In the genomic region with DNA sequence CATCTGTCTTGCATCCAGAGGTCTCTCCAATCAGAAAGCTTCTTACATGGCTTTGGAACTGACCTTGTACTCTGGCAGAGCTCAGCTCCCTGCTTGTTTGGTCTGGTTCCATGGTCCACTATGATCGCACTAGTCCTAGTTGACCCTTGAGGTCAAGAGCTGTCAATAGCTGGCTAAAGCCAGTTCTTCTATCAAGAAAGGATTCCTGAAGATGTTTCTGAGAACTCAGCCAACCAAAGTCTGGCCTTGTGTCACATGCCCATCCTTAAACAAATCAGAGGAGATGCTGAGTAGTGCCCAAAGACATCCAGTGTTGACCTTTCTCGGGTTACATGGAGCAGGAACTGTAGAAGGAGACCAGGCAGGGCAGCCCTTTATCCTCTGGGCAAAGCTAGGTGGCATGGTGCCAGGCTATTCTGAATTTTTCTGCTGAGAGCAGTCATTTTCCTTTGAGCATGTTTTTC, we compare ENCODE assay signal across 9 mouse cellular contexts.
A peak's percentile ranks its signal among the peaks of the same experiment; 100 is the strongest.
DNase-seq lines count a peak whose midpoint lies in the region; ATAC-seq lines count a peak whose summit lies in the region.
"Had no signal": no experiment of that assay in that cellular context is flagged by ENCODE, and none has a peak within 500 bp of the region (broad histone marks: within the 10 kb centered on the region; RNA-seq: fewer than 3 reads in every experiment).

No protein-coding gene starts in this region.

- H3K27ac ChIP-seq in forebrain, embryonic 14.5 days (ENCODE audit: low read depth, low read length), result no peak overlapping the region
- H3K27ac ChIP-seq in forebrain, embryonic 13.5 days, result no peak overlapping the region
- H3K27ac ChIP-seq in liver, embryonic 13.5 days, result no peak overlapping the region
- H3K27ac ChIP-seq: stomach, embryonic 15.5 days had no signal

- WGBS in forebrain, embryonic 14.5 days, result 72% methylated on average over 2 of the region's 2 CpGs
- WGBS in forebrain, embryonic 13.5 days, result 72% methylated on average over 2 of the region's 2 CpGs
- WGBS in liver, embryonic 13.5 days (ENCODE audit: insufficient replicate concordance), result 43% methylated on average over 2 of the region's 2 CpGs

- H3K4me1 ChIP-seq in forebrain, embryonic 14.5 days (ENCODE audit: control insufficient read depth, insufficient read depth, low read length), result peaks cover 4% of the 10 kb centered on the region; the same call in 1 of the 2 replicates
- H3K4me1 ChIP-seq in forebrain, embryonic 13.5 days, result peaks cover 5% of the 10 kb centered on the region; the same call in 1 of the 2 replicates
- 0 out of 2 replicates have a peak, but pooled peaks cover 3% of the 10 kb centered on the region for H3K4me1 ChIP-seq in liver, embryonic 13.5 days (replicated peaks)

- H3K27me3 ChIP-seq in forebrain, embryonic 14.5 days (replicated peaks; ENCODE audit: control insufficient read depth, insufficient read depth, low read length), result no peaks in the 10 kb centered on the region
- H3K27me3 ChIP-seq in forebrain, embryonic 13.5 days, result no peaks in the 10 kb centered on the region
- no peaks in the 10 kb centered on the region for H3K27me3 ChIP-seq in liver, embryonic 13.5 days
- H3K27me3 ChIP-seq: stomach, embryonic 15.5 days had no signal

- no peak overlapping the region for H3K9ac ChIP-seq in forebrain, embryonic 14.5 days (ENCODE audit: low read length)
- H3K9ac ChIP-seq in forebrain, embryonic 13.5 days, result no peak overlapping the region
- H3K9ac ChIP-seq in liver, embryonic 13.5 days, result no peak overlapping the region
- H3K9ac ChIP-seq: stomach, embryonic 15.5 days had no signal

- no peaks in the 10 kb centered on the region for H3K36me3 ChIP-seq in forebrain, embryonic 14.5 days (ENCODE audit: control insufficient read depth, insufficient read depth, low read length)
- no peaks in the 10 kb centered on the region for H3K36me3 ChIP-seq in forebrain, embryonic 13.5 days (ENCODE audit: poor library complexity, severe bottlenecking)
- no peaks in the 10 kb centered on the region for H3K36me3 ChIP-seq in liver, embryonic 13.5 days
- H3K36me3 ChIP-seq: stomach, embryonic 15.5 days had no signal

- DNase-seq in forebrain, embryonic 14.5 days (ENCODE audit: low spot score), result peak; percentile 35
- peak; percentile 26 for DNase-seq in ES-CJ7 (ENCODE audit: low read depth, low spot score)
- peak; percentile 67 to 70 for DNase-seq in cerebellum, postnatal 10 days
- no peak for DNase-seq in liver, embryonic 13.5 days
- DNase-seq in natural killer cell, adult 2 months (ENCODE audit: low spot score in 2 of 2), result no peak
- DNase-seq in urinary bladder, postnatal 14 days (ENCODE audit: low spot score), result no peak
- DNase-seq in layer of hippocampus, postnatal 14 days (ENCODE audit: low spot score in 2 of 2), result no peak

- no peak overlapping the region for H3K4me3 ChIP-seq in forebrain, embryonic 14.5 days (ENCODE audit: low read depth, low read length)
- H3K4me3 ChIP-seq in forebrain, embryonic 13.5 days, result no peak overlapping the region
- no peak overlapping the region for H3K4me3 ChIP-seq in liver, embryonic 13.5 days (replicated peaks)
- H3K4me3 ChIP-seq: stomach, embryonic 15.5 days had no signal

- ATAC-seq in forebrain, embryonic 14.5 days, result no peak
- no peak for ATAC-seq in forebrain, embryonic 13.5 days
- peak; percentile 67 for ATAC-seq in liver, embryonic 13.5 days (ENCODE audit: low read depth)

- H3K4me2 ChIP-seq in forebrain, embryonic 14.5 days (ENCODE audit: low read length), result no peak overlapping the region
- no peak overlapping the region for H3K4me2 ChIP-seq in forebrain, embryonic 13.5 days
- no peak overlapping the region for H3K4me2 ChIP-seq in liver, embryonic 13.5 days
- H3K4me2 ChIP-seq: stomach, embryonic 15.5 days had no signal

- H3K9me3 ChIP-seq in forebrain, embryonic 14.5 days (replicated peaks; ENCODE audit: control insufficient read depth, low read length), result no peaks in the 10 kb centered on the region
- no peaks in the 10 kb centered on the region for H3K9me3 ChIP-seq in forebrain, embryonic 13.5 days (replicated peaks)
- H3K9me3 ChIP-seq in liver, embryonic 13.5 days (replicated peaks), result no peaks in the 10 kb centered on the region
- H3K9me3 ChIP-seq: stomach, embryonic 15.5 days had no signal

Comparison
In these comparisons a context has a peak if more than half of its experiments do, and no peak if none do; other contexts are left out.
1. DNase-seq: peak in forebrain, embryonic 14.5 days (single experiment), ES-CJ7 (single experiment) and cerebellum, postnatal 10 days (2 of 2); none in liver, embryonic 13.5 days (single experiment), natural killer cell, adult 2 months (0 of 2), urinary bladder, postnatal 14 days (single experiment) and layer of hippocampus, postnatal 14 days (0 of 2).